Mouse (Mus musculus): ENCODE measurements around the gene Bcl2l12. TPM values are rescaled to one million over a fixed set of nuclear protein-coding genes. Genes with fewer than 3 reads are reported as not detected.

The Bcl2l12 gene
- total and polyA plus RNA-seq, 2 experiments from 2014 or later, result 22.0 to 25.5 TPM

GRCm38 (mm10) chr7:45030857-45031256 is 32.3 kb upstream of the Bcl2l12 start:
- Histone ChIP-seq H3K36me3 (replicated peaks; ENCODE audit: control insufficient read depth, insufficient read depth, low read length) (peaks cover 90% of the 10 kb centered on the region), H3K27me3 (ENCODE audit: control insufficient read depth, insufficient read depth, low read length) (no peaks in the 10 kb centered on the region), H3K4me3 (ENCODE audit: low read depth, low read length) (no peak overlapping the region), H3K4me2 (ENCODE audit: low read depth, low read length) (no peak overlapping the region), H3K27ac (ENCODE audit: low read depth) (no peak overlapping the region), H3K9ac (replicated peaks; ENCODE audit: low read depth, low read length) (no peak overlapping the region), H3K9me3 (replicated peaks; ENCODE audit: control insufficient read depth, low read length) (no peaks in the 10 kb centered on the region), H3K4me1 (ENCODE audit: control insufficient read depth, insufficient read depth) (0 out of 2 replicates have a peak, but pooled peaks cover 2% of the 10 kb centered on the region)
- 97% methylated on average over 8 of the region's 8 CpGs for WGBS
- DNase-seq (ENCODE audit: low spot score), result no peak
- TF ChIP-seq CTCF (IDR thresholded peaks at IDR 0.05; ENCODE audit: low read depth) (no peak), EP300 (IDR thresholded peaks at IDR 0.05; ENCODE audit: low read depth) (no peak)
- no peak for ATAC-seq (ENCODE audit: insufficient read depth, low read depth)

- ATAC-seq (ENCODE audit: insufficient read depth, low read depth) (no peak), DNase-seq (ENCODE audit: low spot score) (no peak)
- no peak for TF ChIP-seq CTCF (IDR thresholded peaks at IDR 0.05; ENCODE audit: low read depth)
- no peak for TF ChIP-seq EP300 (IDR thresholded peaks at IDR 0.05; ENCODE audit: low read depth)
- H3K9ac ChIP-seq (replicated peaks; ENCODE audit: low read depth, low read length), result no peak overlapping the region
- no peak overlapping the region for H3K4me3 ChIP-seq (ENCODE audit: low read depth, low read length)
- H3K4me2 ChIP-seq (ENCODE audit: low read depth, low read length), result no peak overlapping the region
- 85% methylated on average over 6 of the region's 6 CpGs for WGBS
- H3K27ac ChIP-seq (ENCODE audit: low read depth), result no peak overlapping the region
- 0 out of 2 replicates have a peak, but pooled peaks cover 7% of the 10 kb centered on the region for H3K4me1 ChIP-seq (ENCODE audit: control insufficient read depth, insufficient read depth)
- H3K36me3 ChIP-seq (replicated peaks; ENCODE audit: control insufficient read depth, insufficient read depth, low read length), result peaks cover 81% of the 10 kb centered on the region
- H3K9me3 ChIP-seq (replicated peaks; ENCODE audit: control insufficient read depth, low read length), result no peaks in the 10 kb centered on the region
- no peaks in the 10 kb centered on the region for H3K27me3 ChIP-seq (ENCODE audit: control insufficient read depth, insufficient read depth, low read length)
Measured at GRCm38 (mm10) chr7:45029995-45030394, 31.5 kb upstream of the Bcl2l12 start.

- Histone ChIP-seq H3K27ac (ENCODE audit: low read depth) (no peak overlapping the region), H3K27me3 (ENCODE audit: control insufficient read depth, insufficient read depth, low read length) (no peaks in the 10 kb centered on the region), H3K4me3 (ENCODE audit: low read depth, low read length) (no peak overlapping the region), H3K4me2 (ENCODE audit: low read depth, low read length) (no peak overlapping the region), H3K9ac (replicated peaks; ENCODE audit: low read depth, low read length) (no peak overlapping the region), H3K9me3 (replicated peaks; ENCODE audit: control insufficient read depth, low read length) (no peaks in the 10 kb centered on the region), H3K36me3 (replicated peaks; ENCODE audit: control insufficient read depth, insufficient read depth, low read length) (peaks cover 64% of the 10 kb centered on the region), H3K4me1 (ENCODE audit: control insufficient read depth, insufficient read depth) (0 out of 2 replicates have a peak, but pooled peaks cover 7% of the 10 kb centered on the region)
- WGBS, result 89% methylated on average over 11 of the region's 11 CpGs
- DNase-seq (ENCODE audit: low spot score) (no peak), ATAC-seq (ENCODE audit: insufficient read depth, low read depth) (no peak)
- TF ChIP-seq EP300 (IDR thresholded peaks at IDR 0.05; ENCODE audit: low read depth) (no peak), CTCF (IDR thresholded peaks at IDR 0.05; ENCODE audit: low read depth) (no peak)
Measured at GRCm38 (mm10) chr7:45028351-45028750, 29.8 kb upstream of the Bcl2l12 start.

- Histone ChIP-seq H3K4me1 (ENCODE audit: control insufficient read depth, insufficient read depth) (0 out of 2 replicates have a peak, but pooled peaks cover 7% of the 10 kb centered on the region), H3K9me3 (replicated peaks; ENCODE audit: control insufficient read depth, low read length) (no peaks in the 10 kb centered on the region), H3K36me3 (replicated peaks; ENCODE audit: control insufficient read depth, insufficient read depth, low read length) (peaks cover 59% of the 10 kb centered on the region), H3K9ac (replicated peaks; ENCODE audit: low read depth, low read length) (no peak overlapping the region), H3K27ac (ENCODE audit: low read depth) (no peak overlapping the region), H3K27me3 (ENCODE audit: control insufficient read depth, insufficient read depth, low read length) (no peaks in the 10 kb centered on the region), H3K4me2 (ENCODE audit: low read depth, low read length) (no peak overlapping the region), H3K4me3 (ENCODE audit: low read depth, low read length) (no peak overlapping the region)
- WGBS, result 92% methylated on average over 9 of the region's 9 CpGs
- TF ChIP-seq EP300 (IDR thresholded peaks at IDR 0.05; ENCODE audit: low read depth) (no peak), CTCF (IDR thresholded peaks at IDR 0.05; ENCODE audit: low read depth) (no peak)
- no peak for ATAC-seq (ENCODE audit: insufficient read depth, low read depth)
- DNase-seq (ENCODE audit: low spot score), result no peak
Measured at GRCm38 (mm10) chr7:45027761-45028160, 29.2 kb upstream of the Bcl2l12 start.

- no peak overlapping the region for H3K9ac ChIP-seq (replicated peaks; ENCODE audit: low read depth, low read length)
- H3K4me1 ChIP-seq (ENCODE audit: control insufficient read depth, insufficient read depth), result 0 out of 2 replicates have a peak, but pooled peaks cover 7% of the 10 kb centered on the region
- peaks cover 48% of the 10 kb centered on the region for H3K36me3 ChIP-seq (replicated peaks; ENCODE audit: control insufficient read depth, insufficient read depth, low read length)
- TF ChIP-seq EP300 (IDR thresholded peaks at IDR 0.05; ENCODE audit: low read depth) (no peak), CTCF (IDR thresholded peaks at IDR 0.05; ENCODE audit: low read depth) (no peak)
- H3K9me3 ChIP-seq (replicated peaks; ENCODE audit: control insufficient read depth, low read length), result no peaks in the 10 kb centered on the region
- H3K27me3 ChIP-seq (ENCODE audit: control insufficient read depth, insufficient read depth, low read length), result no peaks in the 10 kb centered on the region
- no peak for ATAC-seq (ENCODE audit: insufficient read depth, low read depth)
- H3K4me3 ChIP-seq (ENCODE audit: low read depth, low read length), result no peak overlapping the region
- WGBS, result 75% methylated on average over 2 of the region's 2 CpGs
- DNase-seq (ENCODE audit: low spot score), result no peak
- H3K27ac ChIP-seq (ENCODE audit: low read depth), result no peak overlapping the region
- H3K4me2 ChIP-seq (ENCODE audit: low read depth, low read length), result no peak overlapping the region
Measured at GRCm38 (mm10) chr7:45026256-45026655, 27.7 kb upstream of the Bcl2l12 start.

- 70% methylated on average over 8 of the region's 8 CpGs for WGBS
- Histone ChIP-seq H3K4me1 (ENCODE audit: control insufficient read depth, insufficient read depth) (0 out of 2 replicates have a peak, but pooled peaks cover 7% of the 10 kb centered on the region), H3K4me3 (ENCODE audit: low read depth, low read length) (no peak overlapping the region), H3K9ac (replicated peaks; ENCODE audit: low read depth, low read length) (no peak overlapping the region), H3K9me3 (replicated peaks; ENCODE audit: control insufficient read depth, low read length) (no peaks in the 10 kb centered on the region), H3K27me3 (ENCODE audit: control insufficient read depth, insufficient read depth, low read length) (no peaks in the 10 kb centered on the region), H3K4me2 (ENCODE audit: low read depth, low read length) (no peak overlapping the region), H3K27ac (ENCODE audit: low read depth) (peak overlapping the region; percentile 25; the same call in 1 of the 2 replicates), H3K36me3 (replicated peaks; ENCODE audit: control insufficient read depth, insufficient read depth, low read length) (peaks cover 48% of the 10 kb centered on the region)
- TF ChIP-seq EP300 (IDR thresholded peaks at IDR 0.05; ENCODE audit: low read depth) (no peak), CTCF (IDR thresholded peaks at IDR 0.05; ENCODE audit: low read depth) (no peak)
- DNase-seq (ENCODE audit: low spot score) (no peak), ATAC-seq (ENCODE audit: insufficient read depth, low read depth) (no peak)
Measured at GRCm38 (mm10) chr7:45025601-45026220, 27.2 kb upstream of the Bcl2l12 start.

All from heart, postnatal 0 days (tissue).